Mouse (Mus musculus) E14TG2a.4 (cell line): ENCODE measurements at regions not wholly inside any gene's neighbourhood (a gene's known extent, or its start where the extent isn't known, plus 50 kb on each side); places are given as distances from the start of the nearest gene placed in this dataset.

Experiments
- CTCF ChIP-seq: conservative IDR thresholded peaks from 2 replicates; pipeline ENCODE4 v1.5.1; 2014; ENCODE audit warnings: low read length
- NANOG ChIP-seq: IDR thresholded peaks from 2 replicates; pipeline ENCODE4 v1.6.1; 2014; ENCODE audit warnings: borderline replicate concordance, low read length, mixed read lengths
- POU5F1 ChIP-seq: IDR thresholded peaks from 2 replicates; pipeline ENCODE4 v1.6.1; 2014; ENCODE audit warnings: low read length, borderline replicate concordance

DNA sequence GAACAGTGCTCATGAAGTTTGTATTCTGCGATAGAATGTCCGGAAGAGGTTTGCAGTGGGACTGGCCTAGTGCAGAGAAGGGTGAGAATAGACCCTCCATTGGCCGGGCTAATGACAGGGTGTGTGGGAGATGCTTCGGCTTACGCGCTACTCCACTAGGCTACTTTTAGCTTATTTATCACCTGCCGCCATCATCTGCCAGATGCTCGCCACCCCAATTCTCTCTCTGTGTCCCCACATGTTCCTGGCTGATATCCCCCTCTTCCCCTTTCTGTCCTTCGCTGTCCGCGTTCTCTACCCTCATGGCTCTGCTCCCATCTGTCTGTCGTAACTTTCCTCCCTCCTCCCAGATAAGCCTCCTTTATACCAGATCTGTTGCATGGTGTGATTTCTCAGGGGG is 50.1 kb upstream of the Mdm1 start:
- TF ChIP-seq CTCF (no peak), NANOG (no peak), POU5F1 (no peak)
